Mouse (Mus musculus) midbrain, embryonic 12.5 days (tissue): Measurements from ENCODE around the gene Gm45521. TPM values are rescaled to one million over a fixed set of nuclear protein-coding genes. Genes with fewer than 3 reads are reported as not detected.
A peak's percentile ranks its signal among the peaks of the same experiment; 100 is the strongest.

ENCODE experiments used
- ATAC-seq: fragments of 200-750 bp; cut with Nextera tagmentation; 2 replicates; pipeline ENCODE4 v1.8.0; 2017; ENCODE audit warnings: low read depth, moderate TSS enrichment, moderate library complexity; ENCODE audit not compliant: low FRiP score
- H3K27ac ChIP-seq: fragments of 300-500 bp; sonication (generic); replicated peaks from 2 replicates; pipeline ENCODE4 v1.5.1; 2016; ENCODE audit warnings: mild to moderate bottlenecking
- H3K27me3 ChIP-seq: fragments of 300-500 bp; sonication (generic); 2 replicates; pipeline ENCODE4 v1.6.1; 2016; ENCODE audit warnings: mild to moderate bottlenecking
- H3K36me3 ChIP-seq: fragments of 300-500 bp; sonication (generic); 2 replicates; pipeline ENCODE4 v1.6.1; 2016
- H3K4me1 ChIP-seq: fragments of 300-500 bp; sonication (generic); 2 replicates; pipeline ENCODE4 v1.6.1; 2016
- H3K4me2 ChIP-seq: fragments of 300-500 bp; sonication (generic); replicated peaks from 2 replicates; pipeline ENCODE4 v1.6.1; 2016; ENCODE audit warnings: mild to moderate bottlenecking, moderate library complexity
- H3K4me3 ChIP-seq: fragments of 300-500 bp; sonication (generic); 2 replicates; pipeline ENCODE4 v1.5.1; 2016; ENCODE audit warnings: mild to moderate bottlenecking
- H3K9ac ChIP-seq: fragments of 300-500 bp; sonication (generic); replicated peaks from 2 replicates; pipeline ENCODE4 v1.6.1; 2016; ENCODE audit warnings: mild to moderate bottlenecking, moderate library complexity
- H3K9me3 ChIP-seq: fragments of 300-500 bp; sonication (generic); 2 replicates; pipeline ENCODE4 v1.6.1; 2016; ENCODE audit warnings: mild to moderate bottlenecking
- WGBS: fragments of 180-500 bp; shearing (Covaris S2); methylation state at CpG from one replicate; pipeline ENCODE4 v1.1.7; 2016; 5-methylcytosine and 5-hydroxymethylcytosine counted together
- polyA plus RNA-seq: library from polyadenylated mRNA; unstranded; fragments of >200 nt; fragmentation: Nextera tagmentation; extraction: Ambion mirVana; gene quantifications from 2 replicates; pipeline ENCODE4 v1.2.1, GENCODE M21; 2016

Gm45521 gene
- polyA plus RNA-seq, 1 experiment from 2014 or later: not detected

- ATAC-seq: no peak
- WGBS: 76% methylated on average over 3 of the region's 3 CpGs
These were observed 32.9 kb downstream of the Gm45521 start for GRCm38 (mm10) chr14:7989961-7990360.

GRCm38 (mm10) chr14:7991108-7991776, 34.2 kb downstream of the Gm45521 start:
- no peaks in the 10 kb centered on the region for H3K36me3 ChIP-seq
- no peak overlapping the region for H3K9ac ChIP-seq
- H3K27ac ChIP-seq: no peak overlapping the region
- H3K4me2 ChIP-seq: no peak overlapping the region
- ATAC-seq: no peak
- no peaks in the 10 kb centered on the region for H3K4me1 ChIP-seq
- peaks cover 6% of the 10 kb centered on the region for H3K27me3 ChIP-seq
- 81% methylated on average over 5 of the region's 5 CpGs for WGBS
- H3K4me3 ChIP-seq: no peak overlapping the region
- H3K9me3 ChIP-seq: no peaks in the 10 kb centered on the region

More at GRCm38 (mm10) chr14:7989961-7990360, 32.9 kb downstream of the Gm45521 start:
- H3K4me1 ChIP-seq: no peaks in the 10 kb centered on the region
- H3K36me3 ChIP-seq: no peaks in the 10 kb centered on the region
- no peaks in the 10 kb centered on the region for H3K9me3 ChIP-seq
- no peak overlapping the region for H3K4me2 ChIP-seq
- H3K27me3 ChIP-seq: no peaks in the 10 kb centered on the region
- H3K9ac ChIP-seq: no peak overlapping the region
- no peak overlapping the region for H3K27ac ChIP-seq
- H3K4me3 ChIP-seq: no peak overlapping the region

- H3K9me3 ChIP-seq: no peaks in the 10 kb centered on the region
- no peak overlapping the region for H3K9ac ChIP-seq
- H3K4me1 ChIP-seq: 0 out of 2 replicates have a peak, but pooled peaks cover under 1% of the 10 kb centered on the region
- peaks cover 6% of the 10 kb centered on the region for H3K27me3 ChIP-seq
- no peak overlapping the region for H3K27ac ChIP-seq
- no peaks in the 10 kb centered on the region for H3K36me3 ChIP-seq
- no peak overlapping the region for H3K4me3 ChIP-seq
- WGBS: 80% methylated on average over 6 of the region's 6 CpGs
- H3K4me2 ChIP-seq: no peak overlapping the region
- ATAC-seq: no peak
These were observed 35.1 kb downstream of the Gm45521 start for GRCm38 (mm10) chr14:7992158-7992557.

GRCm38 (mm10) chr14:7994271-7994767, 37.2 kb downstream of the Gm45521 start, which contains the start of gene Dnase1l3:
Gene Dnase1l3 (minus strand): TSS chr14:7994573.
- Histone ChIP-seq H3K36me3 (no peaks in the 10 kb centered on the region), H3K27ac (no peak within 1 kb of the TSS), H3K9ac (no peak within 1 kb of the TSS), H3K9me3 (no peaks in the 10 kb centered on the region), H3K27me3 (peaks cover 13% of the 10 kb centered on the region), H3K4me3 (no peak within 1 kb of the TSS), H3K4me1 (0 out of 2 replicates have a peak, but pooled peaks cover 3% of the 10 kb centered on the region), H3K4me2 (no peak within 1 kb of the TSS)
- 76% methylated on average over 8 of the region's 8 CpGs for WGBS
- ATAC-seq: no peak

DNA sequence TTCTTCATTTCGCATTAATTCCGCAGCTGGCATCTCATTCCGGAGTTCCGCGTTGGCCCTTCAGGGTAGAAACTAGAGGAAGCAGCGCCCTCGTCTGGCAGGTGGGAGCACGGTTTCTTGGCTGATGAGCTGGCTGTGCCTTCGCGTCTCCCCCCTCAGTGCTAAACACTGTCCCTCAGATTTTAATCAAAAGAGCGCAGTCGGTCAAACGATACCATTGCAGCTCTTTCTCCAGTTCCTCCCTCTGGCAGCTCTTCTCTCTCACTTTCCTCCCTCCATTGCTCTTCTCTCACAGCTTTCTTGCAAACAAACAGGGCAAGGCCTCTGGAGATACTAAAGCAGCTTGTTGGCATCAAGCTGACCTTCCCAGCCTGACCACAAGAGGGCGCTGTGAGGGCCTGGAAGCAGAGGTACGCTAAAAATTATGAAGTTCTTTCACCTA, 40.2 kb downstream of the Gm45521 start:
- no peak overlapping the region for H3K27ac ChIP-seq
- H3K9me3 ChIP-seq: no peaks in the 10 kb centered on the region
- H3K9ac ChIP-seq: peak overlapping the region; percentile 21; the same call in 1 of the 2 replicates
- 2% methylated on average over 15 of the region's 15 CpGs for WGBS
- peaks cover 42% of the 10 kb centered on the region for H3K27me3 ChIP-seq
- peak overlapping the region; percentile 48 for H3K4me2 ChIP-seq
- peak; percentile 55 for ATAC-seq
- H3K4me1 ChIP-seq: 0 out of 2 replicates have a peak, but pooled peaks cover 3% of the 10 kb centered on the region
- no peak overlapping the region for H3K4me3 ChIP-seq
- no peaks in the 10 kb centered on the region for H3K36me3 ChIP-seq

DNA sequence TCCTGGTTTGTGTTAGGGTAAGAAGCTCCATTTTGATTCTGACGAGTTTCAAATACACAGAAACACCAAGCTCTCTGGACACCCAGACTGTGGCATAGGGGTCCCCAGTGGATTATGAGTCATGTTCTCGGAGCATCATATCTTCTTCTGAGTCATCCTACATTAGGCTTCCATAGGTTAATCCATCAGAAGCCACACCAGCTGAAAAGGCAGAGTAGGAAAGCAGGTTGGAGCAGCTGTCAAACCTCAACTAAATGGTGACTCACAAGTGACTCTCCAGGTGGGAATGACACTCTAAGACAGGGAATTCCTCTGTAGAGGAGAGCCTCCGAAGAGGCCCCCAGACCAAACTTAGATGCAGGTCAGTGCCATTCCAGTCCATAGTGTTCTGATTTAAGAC, 41.9 kb downstream of the Gm45521 start:
- Histone ChIP-seq H3K9me3 (no peaks in the 10 kb centered on the region), H3K9ac (no peak overlapping the region), H3K27ac (no peak overlapping the region), H3K4me2 (no peak overlapping the region), H3K36me3 (no peaks in the 10 kb centered on the region), H3K27me3 (peaks cover 46% of the 10 kb centered on the region), H3K4me1 (peaks cover 13% of the 10 kb centered on the region), H3K4me3 (no peak overlapping the region)
- no peak for ATAC-seq
- WGBS: 84% methylated on average over 3 of the region's 3 CpGs

- no peak overlapping the region for H3K27ac ChIP-seq
- ATAC-seq: no peak
- H3K4me3 ChIP-seq: no peak overlapping the region
- peaks cover 16% of the 10 kb centered on the region for H3K4me1 ChIP-seq
- H3K4me2 ChIP-seq: no peak overlapping the region
- H3K9ac ChIP-seq: no peak overlapping the region
- H3K9me3 ChIP-seq: no peaks in the 10 kb centered on the region
- peaks cover 49% of the 10 kb centered on the region for H3K27me3 ChIP-seq
- 88% methylated on average over 5 of the region's 5 CpGs for WGBS
- H3K36me3 ChIP-seq: no peaks in the 10 kb centered on the region
These were observed 42.3 kb downstream of the Gm45521 start for GRCm38 (mm10) chr14:7999435-7999834.

- WGBS: 87% methylated on average over 5 of the region's 5 CpGs
- H3K4me3 ChIP-seq: no peak overlapping the region
- H3K4me1 ChIP-seq: peaks cover 16% of the 10 kb centered on the region
- peaks cover 49% of the 10 kb centered on the region for H3K27me3 ChIP-seq
- H3K4me2 ChIP-seq: no peak overlapping the region
- H3K9ac ChIP-seq: no peak overlapping the region
- ATAC-seq: no peak
- no peak overlapping the region for H3K27ac ChIP-seq
- no peaks in the 10 kb centered on the region for H3K9me3 ChIP-seq
- no peaks in the 10 kb centered on the region for H3K36me3 ChIP-seq
These were observed 43.2 kb downstream of the Gm45521 start for GRCm38 (mm10) chr14:8000247-8000646.

- 21% methylated on average over 17 of the region's 17 CpGs for WGBS
- H3K4me2 ChIP-seq: no peak overlapping the region
- no peaks in the 10 kb centered on the region for H3K9me3 ChIP-seq
- no peak for ATAC-seq
- H3K4me3 ChIP-seq: no peak overlapping the region
- peaks cover 16% of the 10 kb centered on the region for H3K4me1 ChIP-seq
- H3K36me3 ChIP-seq: no peaks in the 10 kb centered on the region
- H3K27me3 ChIP-seq: peaks cover 44% of the 10 kb centered on the region
- no peak overlapping the region for H3K27ac ChIP-seq
- H3K9ac ChIP-seq: no peak overlapping the region
These were observed 44.0 kb downstream of the Gm45521 start for GRCm38 (mm10) chr14:8000831-8001685.

DNA sequence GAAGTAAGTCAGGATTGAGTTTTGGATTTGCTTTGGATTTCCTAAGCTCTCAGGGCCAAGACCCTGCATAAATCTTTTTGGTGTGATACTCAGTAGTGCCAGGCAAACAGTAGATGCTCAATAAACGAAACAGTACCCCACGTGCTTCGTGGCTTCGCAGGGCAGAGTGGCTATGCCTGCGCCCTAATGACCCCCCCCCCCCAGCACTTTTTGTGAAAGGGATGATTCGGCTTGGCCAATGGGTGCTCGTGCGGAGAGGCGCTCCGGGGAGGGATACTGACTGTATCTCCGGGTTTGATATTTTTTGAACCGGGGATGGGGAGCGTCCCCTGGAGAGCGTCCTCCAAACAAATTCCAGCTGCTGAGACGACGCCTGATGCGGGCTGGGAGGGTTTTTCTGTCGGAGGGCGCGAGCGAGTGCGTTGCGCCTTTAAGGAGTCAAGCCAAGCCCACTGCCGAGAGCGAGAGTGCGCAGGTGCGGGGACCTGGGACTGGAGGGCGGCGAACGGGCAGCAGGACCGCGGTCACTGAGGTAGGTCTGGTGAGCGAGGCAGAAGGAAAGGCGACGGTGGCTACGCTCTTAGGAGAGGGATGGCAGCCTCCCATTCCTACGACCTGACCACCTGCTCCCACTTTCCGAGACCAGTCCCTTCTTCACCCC, 45.5 kb downstream of the Gm45521 start, which contains the start of gene Abhd6:
Gene Abhd6, plus strand, starts transcription at position 471 of the 661 bp plus-strand sequence.
- peaks cover 13% of the 10 kb centered on the region for H3K4me1 ChIP-seq
- no peaks in the 10 kb centered on the region for H3K9me3 ChIP-seq
- H3K4me2 ChIP-seq: peak within 1 kb of the TSS; percentile 76
- H3K4me3 ChIP-seq: peak within 1 kb of the TSS; percentile 50
- H3K27ac ChIP-seq: peak within 1 kb of the TSS; percentile 73
- H3K36me3 ChIP-seq: no peaks in the 10 kb centered on the region
- H3K27me3 ChIP-seq: peaks cover 44% of the 10 kb centered on the region
- peak within 1 kb of the TSS; percentile 62 for H3K9ac ChIP-seq
- WGBS: 2% methylated on average over 34 of the region's 38 CpGs
- ATAC-seq: peak; percentile 92

DNA sequence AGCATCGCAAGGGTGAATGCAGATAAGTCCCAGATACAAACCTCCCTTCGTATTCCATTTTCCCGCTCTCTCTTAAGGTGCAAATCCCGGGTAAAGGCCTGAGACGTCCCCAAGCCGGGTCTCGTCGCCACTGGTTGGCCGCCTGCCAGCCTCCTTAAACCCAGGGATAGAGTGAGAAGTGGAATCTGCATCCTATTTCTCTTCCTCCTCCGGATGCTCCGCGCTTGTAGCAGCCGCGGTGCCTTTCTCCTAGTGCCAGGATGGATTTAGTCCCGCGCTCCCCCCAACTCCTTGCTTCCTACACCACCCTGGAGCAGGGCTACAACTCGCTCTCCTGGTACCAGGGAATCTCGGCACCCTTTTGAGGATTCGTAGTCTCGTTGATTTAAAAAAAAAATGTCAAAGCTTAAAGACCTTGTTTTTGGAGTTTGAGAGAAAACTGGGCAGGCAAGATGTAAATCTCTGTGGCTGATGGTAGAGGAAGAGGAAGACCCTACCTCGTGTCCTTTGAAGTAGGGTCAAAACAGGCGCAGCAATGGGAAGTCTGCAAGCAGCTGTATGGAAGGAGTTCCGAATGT, 46.1 kb downstream of the Gm45521 start:
- peaks cover 44% of the 10 kb centered on the region for H3K27me3 ChIP-seq
- ATAC-seq: peak; percentile 68
- no peaks in the 10 kb centered on the region for H3K36me3 ChIP-seq
- peak overlapping the region; percentile 50 for H3K4me3 ChIP-seq
- H3K9me3 ChIP-seq: no peaks in the 10 kb centered on the region
- WGBS: 3% methylated on average over 23 of the region's 23 CpGs
- H3K9ac ChIP-seq: peak overlapping the region; percentile 62
- peak overlapping the region; percentile 76 for H3K4me2 ChIP-seq
- peaks cover 13% of the 10 kb centered on the region for H3K4me1 ChIP-seq
- peak overlapping the region; percentile 73 for H3K27ac ChIP-seq
